Mouse (Mus musculus) MN1 (cell line): ENCODE results near the gene Fhad1.

Experiments
- DNase-seq: peaks from one replicate; pipeline ENCODE4 v3.0.0-alpha.2; 2016; ENCODE audit warnings: low spot score

The Fhad1 gene

DNA sequence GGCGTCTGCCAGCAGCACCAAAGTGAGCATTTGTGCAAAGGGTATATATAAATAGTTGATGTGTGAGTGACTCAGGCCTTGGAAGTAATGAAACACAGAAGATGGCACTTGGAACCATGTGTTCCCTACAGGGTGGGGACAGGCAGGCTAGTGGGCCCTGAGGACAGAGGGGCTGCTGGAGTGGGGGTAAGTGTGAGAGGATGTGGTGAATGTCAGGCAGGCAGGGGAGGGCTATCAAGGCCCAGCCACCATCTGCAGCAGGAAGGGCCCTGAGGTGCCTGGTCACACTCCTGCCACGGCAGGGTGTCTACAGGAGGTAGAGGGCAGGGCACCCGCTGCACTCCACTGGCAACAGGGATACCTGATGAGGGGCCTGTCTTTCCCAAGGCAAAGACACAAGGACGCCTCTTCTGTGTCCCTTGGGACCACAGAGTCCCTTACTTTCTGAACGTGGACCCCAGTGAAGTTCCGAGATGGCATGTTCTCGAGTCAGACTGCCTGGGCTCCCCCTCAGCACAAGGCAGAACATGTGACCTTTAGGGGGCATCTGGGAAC lies 151.1 kb downstream of the Fhad1 start:
- no peak for DNase-seq

- DNase-seq: no peak
These were observed 152.0 kb downstream of the Fhad1 start for GRCm38 (mm10) chr4:141862867-141863266.

- no peak for DNase-seq
These were observed 153.1 kb downstream of the Fhad1 start for GRCm38 (mm10) chr4:141861591-141862295.

GRCm38 (mm10) chr4:141860246-141860841 lies 154.5 kb downstream of the Fhad1 start:
- DNase-seq: no peak

DNA sequence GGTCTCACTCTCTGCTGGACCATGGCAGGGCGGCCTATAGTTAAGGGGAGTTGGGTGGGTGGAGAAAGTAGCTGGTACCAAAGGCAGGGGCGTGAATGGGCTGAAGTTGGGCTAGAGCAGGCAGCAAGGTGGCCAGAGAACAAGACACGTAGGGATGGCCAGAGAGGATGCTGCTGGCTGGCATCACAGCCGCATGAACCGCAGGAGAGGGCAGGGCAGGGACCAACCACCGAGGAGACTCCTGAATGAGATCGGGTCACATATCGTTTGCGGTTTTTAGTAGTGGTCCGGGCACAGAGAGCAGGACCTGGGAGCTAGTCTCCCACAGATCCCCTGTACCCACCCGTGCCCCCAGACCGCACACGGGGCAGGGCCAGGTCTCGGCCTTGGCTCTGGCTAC lies 155.5 kb downstream of the Fhad1 start:
- DNase-seq: no peak

DNA sequence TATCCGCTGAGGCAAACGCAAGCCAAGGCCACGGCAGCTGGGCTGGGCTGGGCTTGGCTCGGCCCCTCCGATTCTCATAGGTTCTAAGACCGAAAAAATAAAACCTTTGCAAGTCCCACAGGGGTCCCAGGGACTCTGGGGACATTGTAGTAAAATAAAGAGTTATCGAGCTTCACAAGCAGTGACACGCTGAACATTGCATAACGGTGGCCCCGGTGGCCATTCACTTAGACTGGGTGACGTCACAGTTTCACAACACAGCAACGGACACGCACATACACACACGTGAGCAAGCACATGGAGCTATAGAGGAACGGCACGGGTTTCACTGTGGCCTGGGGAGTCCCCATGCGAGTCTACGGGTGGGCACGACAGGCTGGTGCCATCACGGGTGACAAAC lies 156.4 kb downstream of the Fhad1 start:
- DNase-seq: no peak

DNA sequence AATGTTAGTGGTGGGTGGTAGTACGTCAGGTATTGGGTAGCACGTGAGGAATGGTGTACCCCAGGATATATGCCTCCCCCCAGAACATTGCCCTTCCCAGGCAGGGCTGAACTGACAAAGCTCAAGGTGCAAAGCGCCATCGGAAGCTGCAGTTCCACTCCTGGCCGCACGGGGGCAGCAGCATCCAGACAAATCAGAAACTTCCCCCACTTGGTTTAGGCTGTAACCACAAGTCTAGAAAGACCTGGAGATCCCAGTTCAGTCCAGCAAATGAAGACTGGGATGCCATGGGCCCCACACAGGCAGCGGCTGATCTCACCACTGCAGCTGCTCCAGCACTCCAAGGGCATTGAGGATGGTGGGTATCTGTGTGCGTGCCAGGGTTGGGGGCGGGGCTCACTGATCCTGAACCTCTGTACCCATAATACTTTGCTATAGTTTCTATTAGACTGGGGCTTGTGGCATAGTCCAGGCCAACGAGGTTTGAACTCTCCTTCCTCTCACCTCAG lies 157.4 kb downstream of the Fhad1 start:
- peak; percentile 72 for DNase-seq

DNA sequence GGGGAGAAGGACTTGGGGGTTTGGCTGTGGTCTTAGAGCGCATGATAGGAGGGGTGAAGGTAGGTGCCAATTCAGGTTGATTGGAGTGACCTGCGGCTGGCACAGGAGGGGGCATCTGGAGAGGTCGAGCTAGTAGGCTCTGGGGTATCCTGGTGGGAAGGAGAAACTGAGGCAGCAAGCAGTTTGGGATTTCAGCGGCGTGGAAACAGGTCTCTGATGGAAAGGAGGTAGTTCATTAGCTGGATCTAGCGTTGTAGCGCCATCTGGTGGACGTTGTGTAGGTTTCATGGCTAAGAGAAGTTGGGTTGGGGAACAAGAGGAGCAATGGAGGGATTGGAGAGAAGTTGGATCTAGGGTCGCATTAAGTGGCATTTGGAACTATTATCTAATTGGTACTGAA lies 161.4 kb downstream of the Fhad1 start:
- no peak for DNase-seq

DNA sequence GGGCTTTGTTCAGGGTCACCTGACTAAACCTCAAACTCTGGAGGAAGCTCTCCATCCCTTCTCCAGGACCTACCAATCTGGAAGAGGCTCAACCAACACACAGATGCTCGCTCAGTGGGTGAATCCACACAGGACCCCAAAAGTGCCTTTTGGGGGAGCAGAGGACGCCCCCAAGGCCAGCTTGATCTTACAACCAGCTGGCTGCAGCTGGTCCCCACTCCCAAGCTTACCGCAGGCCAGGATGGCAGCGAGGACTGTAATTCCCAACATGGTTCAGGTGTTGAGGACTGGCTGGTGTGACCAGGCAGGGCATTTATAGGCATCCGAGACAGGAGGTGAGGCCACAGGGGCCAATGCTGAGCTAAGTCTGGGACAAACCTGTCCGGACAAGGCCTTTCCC lies 168.9 kb downstream of the Fhad1 start, which contains the start of gene Ctrc:
Gene Ctrc (minus strand): TSS at position 361 of the 400 bp plus-strand sequence.
- no peak for DNase-seq
